Mouse (Mus musculus) heart, adult 8-10 months (tissue): Measurements from ENCODE around the gene Arhgef18. TPM values are rescaled to one million over a fixed set of nuclear protein-coding genes. Genes with fewer than 3 reads are reported as not detected.

Experiments used
- DNase-seq: peaks from one replicate; pipeline ENCODE4 v3.0.0; 2022; ENCODE audit warnings: low spot score
- total RNA-seq, 4 experiments: library from RNA; stranded (reverse); gene quantifications; 2 replicates each; pipeline ENCODE4 v1.2.4; 2022

The Arhgef18 gene
- total RNA-seq = 10 to 100 TPM; 15.0 to 17.4 (median 15.8) TPM

GRCm38 (mm10) chr8:3392771-3393710 lies at the start of gene Arhgef18:
Gene Arhgef18 (plus strand): TSS chr8:3393006.
- peak; percentile 91 for DNase-seq

DNA sequence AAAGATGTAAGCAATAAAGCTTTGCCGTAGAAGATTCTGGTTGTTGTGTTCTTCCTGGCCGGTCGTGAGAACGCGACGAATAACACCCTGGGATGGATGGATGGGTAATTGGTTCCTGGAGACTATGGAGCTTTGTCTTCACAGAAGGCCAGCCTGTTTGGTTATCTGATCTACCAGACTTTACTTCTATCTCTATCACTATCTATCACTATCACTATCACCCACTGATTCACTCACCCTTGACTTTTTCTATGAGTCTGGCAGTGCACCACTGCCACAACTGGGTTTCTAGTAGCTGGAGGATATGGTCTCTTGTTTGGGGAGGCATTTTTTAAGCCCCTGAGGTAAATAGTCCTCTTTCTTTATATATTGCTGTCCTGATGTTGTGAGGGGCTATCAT lies 47.5 kb upstream of the Arhgef18 start:
- DNase-seq = no peak

DNA sequence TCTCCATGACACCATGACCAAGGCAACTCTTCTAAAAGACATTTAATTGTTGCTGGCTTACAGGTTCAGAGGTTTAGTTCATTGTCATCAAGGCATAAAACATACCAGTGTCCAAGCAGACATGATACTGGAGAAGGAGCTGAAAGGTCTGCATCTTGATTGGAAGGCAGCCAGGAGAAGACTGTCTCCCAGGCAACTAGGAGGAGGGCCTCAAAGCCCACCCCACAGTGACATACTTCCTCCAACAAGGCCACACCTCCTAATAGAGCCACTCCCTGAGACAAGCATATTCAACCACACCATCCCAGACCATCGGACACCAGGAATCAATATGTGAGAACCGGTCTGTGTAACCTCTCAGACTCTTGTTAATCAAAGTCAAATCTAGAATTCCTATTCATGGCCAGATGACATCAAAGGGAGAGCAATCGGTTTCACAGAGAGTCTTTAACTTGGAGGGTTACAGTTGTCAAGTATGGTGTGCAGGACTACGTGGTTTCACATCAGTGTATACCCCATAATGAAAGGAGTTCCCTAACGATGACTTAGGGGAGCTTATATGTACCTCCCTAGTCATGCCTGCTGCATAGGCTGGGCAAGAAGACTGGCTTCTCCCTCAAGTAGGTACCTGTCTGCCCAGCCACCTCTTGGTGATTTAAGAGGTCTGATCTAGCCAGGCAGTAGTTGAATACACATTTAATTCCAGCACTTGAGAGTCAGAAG lies 46.0 kb upstream of the Arhgef18 start:
- no peak for DNase-seq

DNA sequence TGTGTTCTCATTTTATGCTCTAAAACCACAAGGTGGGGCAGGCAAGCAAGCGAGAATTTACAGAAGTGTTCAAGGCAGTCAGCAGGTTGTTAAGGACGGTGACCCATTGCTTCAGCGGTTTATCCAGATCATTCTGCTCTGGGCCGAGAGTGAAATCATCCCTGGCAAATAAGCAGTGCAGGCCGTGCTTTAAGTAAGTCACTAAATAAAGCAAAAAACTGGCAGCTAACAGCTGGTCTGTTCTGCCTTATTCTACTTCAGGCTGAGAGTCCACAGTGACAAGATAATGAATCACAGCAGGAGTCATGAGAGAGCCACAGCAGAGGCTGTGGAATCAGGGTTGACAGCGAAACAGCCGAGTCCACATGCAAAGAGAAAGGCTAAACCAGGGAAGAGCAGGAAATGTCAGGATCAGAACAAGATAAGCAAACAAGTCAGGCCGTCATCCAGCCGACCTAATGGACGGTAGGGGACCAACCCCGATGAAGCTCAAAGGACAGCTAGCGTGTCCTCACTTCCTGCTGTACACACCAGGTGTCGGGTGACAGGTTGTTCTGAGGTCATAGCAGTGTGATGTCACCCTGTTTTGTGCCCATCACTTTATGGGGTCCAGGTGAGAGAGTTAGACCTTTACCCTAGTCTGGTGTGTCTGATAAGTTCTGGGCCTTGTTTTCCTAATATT lies 44.5 kb upstream of the Arhgef18 start:
- no peak for DNase-seq

DNA sequence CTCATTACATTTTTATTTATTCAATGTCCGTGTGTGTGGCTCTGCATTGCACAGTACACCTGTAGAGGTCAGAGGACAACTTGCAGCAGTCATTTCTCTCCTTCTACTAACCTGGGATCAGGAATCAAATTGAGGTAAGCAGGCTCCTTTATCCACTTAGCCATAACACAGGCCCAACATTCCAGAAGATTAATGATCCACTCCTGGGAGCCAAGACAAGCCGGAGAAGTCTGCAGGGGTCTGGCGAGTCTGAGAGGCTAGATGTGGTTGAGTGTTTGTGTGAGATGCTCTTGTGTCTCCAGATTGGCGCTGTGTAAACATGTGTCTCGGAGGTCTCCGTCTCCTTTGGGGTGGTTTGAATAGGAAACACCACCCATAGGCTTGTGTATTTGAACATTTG lies 42.1 kb upstream of the Arhgef18 start:
- no peak for DNase-seq

GRCm38 (mm10) chr8:3352715-3353114 lies 40.1 kb upstream of the Arhgef18 start:
- no peak for DNase-seq

- no peak for DNase-seq
Measured at GRCm38 (mm10) chr8:3353189-3353810, 39.5 kb upstream of the Arhgef18 start, which contains the start of gene A430078G23Rik. Gene A430078G23Rik (plus strand): TSS chr8:3353415.

- DNase-seq = no peak
Measured at GRCm38 (mm10) chr8:3353811-3354442, 38.9 kb upstream of the Arhgef18 start.

- no peak for DNase-seq
Measured at GRCm38 (mm10) chr8:3354443-3354812, 38.4 kb upstream of the Arhgef18 start.

DNA sequence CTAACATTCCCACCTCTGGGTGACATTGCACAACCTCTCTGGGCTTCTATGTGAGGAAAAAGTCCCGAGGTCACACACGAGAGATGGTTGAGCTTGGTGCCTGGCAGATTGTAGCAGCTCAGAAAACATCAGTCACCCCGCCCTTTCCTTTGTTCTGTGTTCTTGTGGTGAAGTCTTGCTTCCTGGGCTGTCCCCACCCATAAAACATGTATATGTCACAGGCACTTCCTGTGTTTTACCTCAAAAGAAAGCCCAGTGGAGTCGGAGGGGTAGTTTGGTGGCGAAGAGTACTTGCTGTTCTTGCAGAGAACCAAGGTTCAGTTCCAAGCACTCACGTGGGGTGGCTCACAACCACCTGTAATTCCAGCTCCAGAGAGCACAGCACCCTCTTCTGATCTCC lies 37.2 kb upstream of the Arhgef18 start:
- DNase-seq = no peak

- peak; percentile 75 for DNase-seq
Measured at GRCm38 (mm10) chr8:3358060-3358459, 34.7 kb upstream of the Arhgef18 start.

DNA sequence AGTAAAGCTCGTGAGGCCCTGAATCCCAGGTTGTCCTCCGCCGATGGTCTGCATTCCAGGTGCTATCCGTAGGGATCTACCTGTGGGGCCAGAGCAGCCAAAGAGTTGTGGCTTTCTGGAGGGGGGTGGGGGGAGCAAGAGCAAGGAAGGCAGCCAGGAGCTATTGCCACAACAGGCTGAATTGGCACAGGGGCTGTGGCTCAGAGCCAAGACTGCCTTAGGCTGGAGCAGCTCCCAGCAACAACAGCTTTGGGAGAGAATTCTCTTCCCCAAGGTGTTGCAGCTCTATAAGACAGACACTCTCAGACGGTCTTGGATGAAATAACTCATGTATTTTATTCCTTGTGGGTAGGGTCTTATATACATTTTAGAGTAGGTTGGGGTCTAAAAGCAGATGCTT lies 25.7 kb upstream of the Arhgef18 start:
- DNase-seq = no peak

- DNase-seq = no peak
Measured at GRCm38 (mm10) chr8:3368091-3368490, 24.7 kb upstream of the Arhgef18 start.

- DNase-seq = no peak
Measured at GRCm38 (mm10) chr8:3375748-3376147, 17.1 kb upstream of the Arhgef18 start.

DNA sequence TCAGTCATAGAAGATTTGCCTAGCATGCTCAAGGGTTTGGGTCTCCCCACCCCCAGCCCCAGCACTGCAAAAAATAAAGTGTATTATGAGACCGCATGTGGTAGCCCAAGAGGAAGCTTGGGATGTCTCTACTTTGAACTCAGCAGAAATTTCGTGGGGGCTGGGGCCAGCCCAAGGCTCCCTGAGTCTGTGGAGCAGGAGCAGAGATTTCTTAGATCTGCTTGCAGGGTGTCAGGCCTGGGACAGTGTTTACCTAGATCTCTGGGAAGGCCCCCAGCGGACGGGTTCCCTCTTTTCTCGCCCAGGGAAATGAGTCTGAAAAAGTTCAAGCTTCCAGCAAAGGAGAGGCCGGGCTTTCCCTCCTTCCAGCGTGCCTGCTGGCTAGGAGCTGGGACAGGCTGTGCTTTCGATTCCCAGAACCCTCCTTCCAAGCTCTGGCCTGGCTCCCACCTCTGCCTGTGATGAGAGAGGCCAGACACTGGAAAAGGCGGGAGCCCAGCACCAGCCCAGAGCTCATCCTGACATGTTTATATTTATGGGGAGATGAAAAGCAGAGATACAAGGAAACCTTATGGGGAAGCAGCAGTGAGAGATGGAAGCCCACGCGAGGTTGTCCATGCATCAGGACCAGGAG lies 16.0 kb upstream of the Arhgef18 start:
- peak; percentile 44 for DNase-seq

DNA sequence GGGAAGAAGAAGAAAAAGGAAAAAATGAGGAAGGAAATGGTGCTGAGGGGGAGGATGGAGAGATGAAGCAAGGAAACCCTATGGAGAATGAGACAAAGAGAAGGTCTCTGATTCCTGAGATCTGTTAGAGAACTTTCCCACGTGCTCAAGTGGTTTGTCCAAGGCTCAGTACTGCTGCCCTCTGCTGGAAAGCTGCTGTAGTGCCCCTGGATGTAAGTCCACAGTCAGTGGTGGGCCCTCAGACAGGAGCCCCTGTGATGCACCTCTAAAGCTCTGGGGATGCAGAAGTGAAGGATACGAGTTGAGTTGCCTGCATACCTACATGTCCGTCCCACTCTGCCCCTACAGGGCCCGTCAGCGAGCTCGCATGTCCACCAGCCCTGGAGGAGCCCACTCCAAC lies 5.5 kb upstream of the Arhgef18 start:
- DNase-seq = peak; percentile 56

DNA sequence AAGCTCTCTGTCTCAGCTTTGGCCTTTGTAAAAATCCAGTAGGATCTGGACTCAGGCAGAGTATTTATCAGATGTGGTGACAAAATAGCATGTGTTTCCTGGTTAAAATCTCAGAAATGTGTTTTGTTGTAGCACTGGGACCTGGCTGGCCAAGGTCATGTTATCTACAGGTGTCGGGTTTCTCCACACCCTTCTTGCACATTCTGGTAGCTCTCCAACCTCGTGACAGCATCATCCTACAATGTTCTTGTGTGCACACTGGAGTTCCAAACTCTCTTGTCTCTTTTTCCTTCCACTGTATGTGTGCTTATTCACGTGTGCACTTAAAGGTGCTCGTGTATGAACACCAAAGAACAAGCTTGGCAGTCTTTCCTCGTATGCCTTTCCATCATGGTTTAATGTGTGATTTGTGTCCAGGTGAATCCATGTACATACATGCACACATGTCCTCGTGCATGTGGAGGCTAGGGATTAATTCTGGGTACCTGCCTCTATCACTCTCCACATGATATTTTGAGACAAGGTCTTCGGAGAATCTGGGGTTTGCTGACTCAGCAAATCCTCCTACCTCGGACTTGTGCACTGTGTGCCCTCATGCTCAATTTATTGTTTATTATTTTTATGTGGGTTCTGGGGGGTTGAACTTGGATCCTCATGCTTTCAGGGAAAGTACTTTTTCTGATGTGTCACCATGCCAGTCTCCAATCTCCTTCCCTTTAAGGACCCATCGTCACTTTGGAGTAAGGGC lies 4.0 kb upstream of the Arhgef18 start:
- DNase-seq = no peak

- DNase-seq = no peak
Measured at GRCm38 (mm10) chr8:3389506-3389905, 3.3 kb upstream of the Arhgef18 start.

GRCm38 (mm10) chr8:3392293-3392692 lies 513 bp upstream of the Arhgef18 start:
- DNase-seq = no peak

DNA sequence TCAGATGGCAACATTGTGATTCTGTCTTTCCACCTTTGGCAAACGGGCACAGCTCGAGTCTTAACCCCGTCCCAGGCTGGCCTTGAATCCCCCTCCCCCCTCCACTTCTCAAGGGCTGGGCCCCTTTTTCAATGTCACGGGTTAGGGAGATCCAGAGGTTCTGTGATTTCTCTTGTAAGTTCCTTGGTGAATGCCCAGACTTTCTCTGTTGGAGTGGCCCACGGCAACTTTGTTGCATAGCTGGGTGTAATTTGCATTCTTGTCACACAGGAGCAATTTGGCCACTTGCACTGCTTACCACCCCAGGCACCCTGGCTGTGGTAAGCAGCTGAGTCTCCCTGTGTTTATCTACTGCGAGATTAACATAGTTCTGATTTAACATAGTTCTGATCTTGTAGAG lies 1.8 kb downstream of the Arhgef18 start:
- no peak for DNase-seq
